Mouse (Mus musculus) telencephalon, adult 2 months (tissue): ENCODE measurements around the gene Galnt13.
A peak's percentile ranks its signal among the peaks of the same experiment; 100 is the strongest.
"Not testable (repeated sequence)": the region's sequence is repeated elsewhere in the genome, so short reads cannot be mapped to it uniquely, and the experiment has no call there.

ENCODE experiments used
- DNase-seq: peaks from one replicate; pipeline ENCODE4 v3.0.0-alpha.2; 2011; ENCODE audit warnings: low read depth, low spot score

Galnt13 gene

GRCm38 (mm10) chr2:54435937-54436735 lies at the start of gene Galnt13:
Gene Galnt13 (plus strand): TSS chr2:54436317.
- peak; percentile 64 for DNase-seq

GRCm38 (mm10) chr2:54431060-54431459 lies 5.1 kb upstream of the Galnt13 start:
- DNase-seq = no peak

- DNase-seq = no peak
These were observed 737 bp upstream of the Galnt13 start for GRCm38 (mm10) chr2:54435380-54435779.

- DNase-seq = peak; percentile 59
These were observed 801 bp downstream of the Galnt13 start for GRCm38 (mm10) chr2:54436736-54437500.

GRCm38 (mm10) chr2:54437501-54437830 lies 1.3 kb downstream of the Galnt13 start:
- DNase-seq = peak; percentile 15

GRCm38 (mm10) chr2:54442734-54443500 lies 6.8 kb downstream of the Galnt13 start:
- no peak for DNase-seq

GRCm38 (mm10) chr2:54483426-54483825 lies 47.3 kb downstream of the Galnt13 start:
- DNase-seq = no peak

- DNase-seq = peak; percentile 23
These were observed 86.9 kb downstream of the Galnt13 start for GRCm38 (mm10) chr2:54522989-54523388.

GRCm38 (mm10) chr2:54527073-54527472 lies 91.0 kb downstream of the Galnt13 start:
- DNase-seq = peak; percentile 21

GRCm38 (mm10) chr2:54558357-54559153 lies 122.4 kb downstream of the Galnt13 start:
- DNase-seq = peak; percentile 16

- DNase-seq = no peak
These were observed 129.0 kb downstream of the Galnt13 start for GRCm38 (mm10) chr2:54565068-54565467.

- DNase-seq = no peak
These were observed 131.1 kb downstream of the Galnt13 start for GRCm38 (mm10) chr2:54567186-54567585.

GRCm38 (mm10) chr2:54567632-54568031 lies 131.5 kb downstream of the Galnt13 start:
- DNase-seq = no peak

GRCm38 (mm10) chr2:54713817-54714216 lies 277.7 kb downstream of the Galnt13 start:
- DNase-seq = not testable (repeated sequence)

- no peak for DNase-seq
These were observed 315.1 kb downstream of the Galnt13 start for GRCm38 (mm10) chr2:54751232-54751631.

GRCm38 (mm10) chr2:54759781-54760180 lies 323.7 kb downstream of the Galnt13 start:
- no peak for DNase-seq

- no peak for DNase-seq
These were observed 342.7 kb downstream of the Galnt13 start for GRCm38 (mm10) chr2:54778790-54779273.

- DNase-seq = no peak
These were observed 377.6 kb downstream of the Galnt13 start for GRCm38 (mm10) chr2:54813670-54814256.

GRCm38 (mm10) chr2:54841245-54841644 lies 405.1 kb downstream of the Galnt13 start:
- no peak for DNase-seq

- DNase-seq = no peak
These were observed 470.4 kb downstream of the Galnt13 start for GRCm38 (mm10) chr2:54906282-54907060.
